ENCODE assay signal across 18 mouse cellular contexts in the genomic region with DNA sequence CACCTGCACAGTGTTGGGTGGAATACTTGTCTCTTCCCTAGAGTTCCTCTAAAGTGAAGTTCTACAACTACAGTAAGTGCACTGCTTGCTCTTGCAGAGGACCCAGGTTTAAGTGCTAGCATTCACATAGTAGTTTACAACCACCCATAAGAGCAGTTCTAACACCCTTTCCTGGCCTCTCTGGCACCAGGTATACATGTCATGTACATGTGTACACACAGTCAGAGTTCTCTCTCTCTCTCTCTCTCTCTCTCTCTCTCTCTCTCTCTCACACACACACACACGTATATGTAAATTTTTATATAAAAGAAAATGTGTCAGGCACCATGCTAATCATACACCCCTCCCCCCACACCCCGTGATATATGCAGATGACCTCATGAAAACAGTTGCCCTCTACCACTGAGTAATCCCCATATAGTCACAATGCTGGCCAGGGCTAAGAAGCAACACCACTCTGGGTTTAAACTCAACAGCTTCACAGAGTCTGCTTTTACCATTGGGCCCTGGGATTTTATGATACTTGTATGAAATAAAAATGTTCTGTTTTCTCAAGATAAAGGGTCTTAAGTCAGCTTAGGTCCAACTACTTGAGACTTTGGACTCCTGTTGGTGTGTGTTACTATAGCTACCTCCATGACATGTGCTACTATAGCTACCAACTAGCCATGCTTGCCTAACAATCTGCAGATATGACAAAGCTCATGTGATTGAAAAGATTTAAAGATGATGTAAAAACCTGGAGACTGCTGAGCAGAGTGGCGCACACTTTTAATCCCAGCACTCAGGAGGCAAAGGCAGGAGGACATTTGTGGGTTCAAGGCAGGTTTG.
"Had no signal": no experiment of that assay in that cellular context is flagged by ENCODE, and none has a peak within 500 bp of the region (broad histone marks: within the 10 kb centered on the region; RNA-seq: fewer than 3 reads in every experiment).

No protein-coding gene starts in this region.

- H3K27me3 ChIP-seq: neural tube, embryonic 13.5 days; neural tube, embryonic 15.5 days had no signal

- DNase-seq: lung, adult 18-20 months; lung, embryonic 14.5 days; lung, postnatal 10 days; lung, postnatal 4 days; midbrain, embryonic 14.5 days; retina, postnatal 1 day; right cerebral cortex, adult 18-20 months; right cerebral cortex, postnatal 25 days; right cerebral cortex, postnatal 4 days; spleen, adult 18-20 months; thymus, adult 2 months; thymus, postnatal 25 days; thymus, postnatal 4 days had no signal

- H3K9ac ChIP-seq: lung, embryonic 14.5 days; neural tube, embryonic 13.5 days; neural tube, embryonic 15.5 days had no signal

- H3K27ac ChIP-seq: neural tube, embryonic 13.5 days; neural tube, embryonic 15.5 days had no signal

- H3K4me3 ChIP-seq: myocyte; neural tube, embryonic 13.5 days; neural tube, embryonic 15.5 days had no signal

- H3K4me2 ChIP-seq: lung, embryonic 14.5 days; midbrain, embryonic 11.5 days; neural tube, embryonic 13.5 days; neural tube, embryonic 15.5 days had no signal

- H3K4me1 ChIP-seq: neural tube, embryonic 13.5 days; neural tube, embryonic 15.5 days had no signal

- H3K9me3 ChIP-seq: neural tube, embryonic 13.5 days; neural tube, embryonic 15.5 days had no signal

- ATAC-seq: midbrain, embryonic 16.5 days had no signal

- H3K36me3 ChIP-seq: neural tube, embryonic 13.5 days; neural tube, embryonic 15.5 days had no signal
